Mouse (Mus musculus) ES-Bruce4 (cell line): ENCODE measurements around the gene Ankrd31.

Experiments used
- CTCF ChIP-seq: IDR thresholded peaks from one replicate; pipeline ENCODE4 v1.8.1; 2011; ENCODE audit warnings: low read depth, low read length
- EP300 ChIP-seq: IDR thresholded peaks from 2 replicates; pipeline ENCODE4 v1.6.1; 2011; ENCODE audit warnings: low read depth, low read length; ENCODE audit not compliant: insufficient read depth
- POLR2A ChIP-seq: IDR thresholded peaks from one replicate; pipeline ENCODE4 v1.8.1; 2011; ENCODE audit warnings: low read length; ENCODE audit not compliant: insufficient read depth

- TF ChIP-seq CTCF: no peak
- TF ChIP-seq POLR2A: no peak
- TF ChIP-seq EP300: no peak
Observed at GRCm38 (mm10) chr13:96923999-96924961, 176.2 kb downstream of the Ankrd31 start, which contains the start of gene Gcnt4.
